Mouse (Mus musculus): ENCODE results near the gene Arhgef10l.

The Arhgef10l gene

GRCm38 (mm10) chr4:140657681-140658575, 7.9 kb downstream of the Arhgef10l start:
- peak; percentile 62 for DNase-seq (ENCODE audit: low spot score)

DNA sequence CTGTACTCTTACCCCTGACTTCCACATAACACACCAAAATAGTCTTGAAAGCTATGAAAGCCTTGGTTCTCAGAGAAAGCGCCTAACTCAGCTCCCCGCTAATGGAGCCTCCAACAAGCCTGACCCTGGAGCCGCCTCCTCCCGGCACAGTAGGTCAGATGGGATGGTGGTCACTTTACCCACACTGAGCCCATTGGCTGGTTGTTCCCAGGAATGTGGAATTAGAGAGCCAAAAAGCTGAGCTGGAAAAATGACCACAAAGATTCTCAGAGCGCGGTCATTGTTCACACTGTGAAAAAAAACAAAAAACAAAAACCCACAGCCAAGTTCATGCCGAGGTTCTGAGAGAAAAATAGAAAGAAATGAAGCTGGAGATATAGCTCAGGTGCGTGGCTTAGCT, 9.3 kb downstream of the Arhgef10l start:
- no peak for DNase-seq (ENCODE audit: low spot score)

GRCm38 (mm10) chr4:140654798-140655197, 11.0 kb downstream of the Arhgef10l start:
- no peak for DNase-seq (ENCODE audit: low spot score)

DNA sequence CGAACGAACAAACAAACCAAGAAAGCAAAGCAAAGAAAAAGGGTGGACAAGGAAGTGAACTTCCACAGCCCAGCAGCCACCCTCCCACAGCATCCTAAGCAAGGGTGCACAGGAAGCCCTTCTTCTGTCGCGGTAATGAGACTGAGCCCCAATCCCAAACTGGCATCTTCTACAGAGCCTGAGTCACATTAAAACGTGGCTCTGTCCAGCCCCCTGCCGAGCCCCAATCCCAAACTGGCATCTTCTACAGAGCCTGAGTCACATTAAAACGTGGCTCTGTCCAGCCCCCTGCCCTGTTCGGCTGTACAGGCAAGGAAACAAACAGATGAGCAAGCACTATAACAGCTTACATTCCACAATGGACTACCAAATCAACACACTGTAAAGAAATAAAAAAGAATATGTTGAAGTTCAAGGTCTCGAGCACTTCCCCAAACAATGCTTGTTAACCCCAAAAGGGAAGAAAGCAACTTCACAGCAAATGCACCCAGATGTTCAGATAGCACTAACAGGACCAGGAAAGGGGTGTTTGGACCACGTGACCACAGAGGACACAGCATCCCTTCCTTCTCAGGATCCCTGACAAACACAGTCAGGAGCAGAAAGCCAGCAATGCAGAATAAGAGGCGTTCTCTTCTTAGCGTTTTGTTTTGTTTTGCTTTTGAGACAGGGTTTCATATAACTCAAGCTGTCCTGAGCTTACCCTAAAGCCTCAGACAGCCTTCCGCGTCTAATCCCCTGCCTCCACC, 11.8 kb downstream of the Arhgef10l start:
- no peak for DNase-seq (ENCODE audit: low spot score)

- DNase-seq (ENCODE audit: low spot score) = no peak
Observed at GRCm38 (mm10) chr4:140649731-140650130, 16.1 kb downstream of the Arhgef10l start.

GRCm38 (mm10) chr4:140649207-140649591, 16.6 kb downstream of the Arhgef10l start:
- DNase-seq (ENCODE audit: low spot score) = no peak

DNA sequence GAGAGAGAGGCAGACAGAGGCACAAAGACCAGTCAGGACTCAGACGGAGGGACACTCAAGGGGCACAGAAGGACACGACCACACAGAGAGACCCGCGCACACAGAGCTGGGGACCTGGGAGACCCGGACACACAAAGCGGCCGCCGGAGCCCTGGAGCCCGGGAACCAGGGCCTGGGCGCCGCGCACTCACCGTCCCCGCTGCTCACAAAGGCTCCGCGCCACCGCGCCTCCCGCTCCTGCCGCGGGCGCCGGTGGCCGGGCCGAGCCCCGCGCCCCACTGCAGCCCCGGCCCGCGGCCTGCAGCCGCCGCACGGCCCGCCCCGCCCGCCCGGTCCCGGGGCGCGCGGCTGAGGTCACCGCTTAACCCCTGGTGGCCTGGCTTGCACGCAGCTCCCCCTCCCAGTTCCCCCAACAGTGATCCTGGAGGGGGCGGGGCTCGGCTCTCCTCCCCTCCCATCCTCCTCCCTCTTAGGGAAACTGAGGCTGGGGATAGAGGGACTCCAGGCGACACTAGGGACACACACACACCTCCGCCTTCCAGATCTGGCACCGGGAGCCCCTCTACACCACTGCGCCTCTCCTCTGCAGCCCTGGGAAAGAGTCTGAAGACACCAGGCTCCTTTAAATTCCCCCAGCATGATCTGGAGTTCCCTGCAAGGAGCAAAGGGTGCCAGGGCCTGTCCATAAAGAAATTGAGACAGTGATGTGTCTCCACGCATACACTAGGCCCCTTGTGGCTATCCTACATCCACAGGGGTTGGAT, 17.2 kb downstream of the Arhgef10l start:
- DNase-seq (ENCODE audit: low spot score) = no peak

GRCm38 (mm10) chr4:140647711-140648421, 17.9 kb downstream of the Arhgef10l start:
- DNase-seq (ENCODE audit: low spot score) = no peak

GRCm38 (mm10) chr4:140645638-140646037, 20.2 kb downstream of the Arhgef10l start:
- no peak for DNase-seq (ENCODE audit: low spot score)

GRCm38 (mm10) chr4:140644701-140645100, 21.1 kb downstream of the Arhgef10l start:
- DNase-seq (ENCODE audit: low spot score) = no peak

- no peak for DNase-seq (ENCODE audit: low spot score)
Observed at GRCm38 (mm10) chr4:140644276-140644675, 21.5 kb downstream of the Arhgef10l start.

DNA sequence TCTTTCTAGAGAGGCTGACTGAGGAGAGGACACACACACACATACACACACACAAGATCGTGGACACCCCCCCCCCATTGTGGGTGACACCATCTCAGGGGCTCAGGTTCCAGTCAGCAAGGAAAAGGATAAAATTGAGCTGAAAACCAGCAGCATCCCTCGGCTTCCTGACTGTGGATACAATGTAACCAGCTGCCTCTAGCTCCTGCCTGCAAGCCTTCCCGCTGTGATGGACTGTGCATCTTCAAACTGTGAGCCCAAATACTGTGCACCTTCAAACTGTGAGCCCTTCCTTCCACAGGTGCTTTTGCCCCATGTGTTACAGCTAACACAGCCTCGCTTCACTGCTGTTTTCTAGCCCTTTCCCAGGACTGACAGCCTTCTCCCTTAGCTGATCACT, 23.4 kb downstream of the Arhgef10l start:
- DNase-seq (ENCODE audit: low spot score) = no peak

DNA sequence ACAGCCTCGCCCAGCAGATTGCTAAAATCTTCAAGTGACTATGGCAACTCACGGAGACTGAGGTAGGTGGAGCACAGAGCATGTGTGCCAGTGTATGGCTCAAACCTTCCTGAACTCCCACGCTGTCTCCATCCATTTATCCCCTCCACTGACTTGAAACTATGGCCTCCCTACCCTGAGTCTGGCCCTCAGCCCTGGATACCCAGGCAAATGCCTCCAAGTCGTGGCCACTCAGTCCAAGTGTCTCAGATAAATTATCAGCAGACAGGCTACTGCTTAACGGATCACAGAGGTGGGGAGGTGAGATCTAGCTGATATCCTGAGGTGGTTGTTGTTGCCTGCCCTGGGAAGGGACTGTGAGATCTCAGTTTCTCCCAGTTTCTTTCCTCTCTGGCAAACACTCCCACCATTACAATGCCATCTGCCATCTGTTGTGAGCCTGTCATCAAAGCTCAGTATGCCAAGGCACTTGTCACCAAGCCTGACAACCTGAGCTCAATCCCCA, 24.3 kb downstream of the Arhgef10l start:
- DNase-seq (ENCODE audit: low spot score) = peak; percentile 43

- DNase-seq (ENCODE audit: low spot score) = no peak
Observed at GRCm38 (mm10) chr4:140640668-140641067, 25.1 kb downstream of the Arhgef10l start.

DNA sequence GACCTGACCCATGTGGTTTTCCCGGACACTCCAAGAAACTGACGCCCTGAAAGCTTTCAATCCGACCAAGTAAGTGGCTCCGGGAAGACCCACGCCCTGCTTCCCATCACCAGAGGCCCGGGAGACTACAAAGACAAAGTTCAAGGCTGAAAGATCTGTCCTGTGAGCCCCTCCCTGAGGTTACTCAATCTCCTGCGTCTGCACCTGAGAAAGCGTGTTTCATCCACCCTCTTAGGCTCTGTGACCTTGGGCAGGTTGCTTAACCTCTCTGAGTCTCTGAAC, 25.6 kb downstream of the Arhgef10l start:
- no peak for DNase-seq (ENCODE audit: low spot score)

GRCm38 (mm10) chr4:140639431-140640241, 26.2 kb downstream of the Arhgef10l start:
- no peak for DNase-seq (ENCODE audit: low spot score)

DNA sequence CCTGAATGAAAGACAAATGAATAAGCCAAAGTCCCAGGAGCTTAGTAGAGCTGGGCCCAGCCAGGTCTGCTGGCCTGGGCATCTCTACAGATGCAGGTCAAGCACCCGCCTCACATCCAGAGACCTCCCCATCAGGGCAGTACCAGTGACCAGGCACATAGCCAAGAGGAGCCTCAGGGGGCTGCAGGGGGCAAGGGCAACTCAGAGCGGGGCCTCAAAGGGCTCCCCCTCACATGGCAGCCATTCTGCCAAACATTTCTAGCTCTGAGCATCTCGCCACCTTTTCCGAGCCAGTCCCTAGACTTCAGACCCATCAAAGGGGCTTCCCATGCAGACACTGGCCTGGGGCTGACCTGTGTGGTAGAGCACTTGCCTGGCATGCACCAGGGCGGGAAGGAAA, 27.2 kb downstream of the Arhgef10l start:
- DNase-seq (ENCODE audit: low spot score) = no peak

GRCm38 (mm10) chr4:140637269-140637668, 28.5 kb downstream of the Arhgef10l start:
- DNase-seq (ENCODE audit: low spot score) = no peak

DNA sequence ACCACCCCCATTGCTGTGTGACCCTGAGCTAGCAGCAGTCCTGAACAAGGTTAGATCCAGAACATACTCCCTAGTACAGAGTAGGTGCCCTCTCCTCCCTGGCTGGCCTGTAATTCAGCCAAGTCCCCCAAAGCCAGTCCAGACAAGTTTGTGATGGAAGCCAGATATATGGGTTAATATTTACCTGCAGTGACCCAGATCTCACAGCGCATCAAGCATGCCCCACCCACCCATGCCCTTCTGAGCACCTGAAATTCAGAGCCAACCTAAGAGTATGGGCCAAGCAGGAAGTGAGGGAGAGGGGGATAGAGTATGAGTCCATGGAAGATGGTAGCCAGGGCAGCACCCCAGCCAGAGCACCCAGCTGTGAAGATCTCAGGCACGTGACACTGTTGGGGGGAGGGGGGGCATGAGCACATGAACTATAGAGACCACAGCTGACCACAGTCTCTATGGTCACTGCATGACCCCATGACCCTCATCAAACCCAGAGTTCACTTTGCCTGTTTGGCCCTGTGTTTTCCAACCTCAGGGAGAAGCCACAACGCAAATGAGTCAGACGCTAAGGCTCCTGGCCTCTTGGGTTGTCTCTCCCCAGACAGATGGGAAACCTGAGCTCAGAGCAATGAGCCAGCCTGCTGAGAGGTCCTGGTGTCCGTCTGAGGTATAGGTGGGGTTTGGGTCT, 29.4 kb downstream of the Arhgef10l start:
- no peak for DNase-seq (ENCODE audit: low spot score)

- no peak for DNase-seq (ENCODE audit: low spot score)
Observed at GRCm38 (mm10) chr4:140634861-140635388, 30.9 kb downstream of the Arhgef10l start.

Data from layer of hippocampus, adult 9-10 months (tissue).